Mouse (Mus musculus) kidney, adult 2 months (tissue): Measurements from ENCODE around the gene Adcyap1r1.

Source experiments
- CTCF ChIP-seq: fragments of 200-500 bp; conservative IDR thresholded peaks from 2 replicates; pipeline ENCODE4 v1.5.1; 2011; ENCODE audit warnings: low read depth, mild to moderate bottlenecking, control low read depth, low read length, moderate library complexity, mixed read lengths; ENCODE audit not compliant: insufficient read depth, insufficient read length
- POLR2A ChIP-seq: fragments of 200-500 bp; IDR thresholded peaks from one replicate; pipeline ENCODE4 v1.6.1; 2011; ENCODE audit warnings: low read depth, low read length, control low read depth

- TF ChIP-seq CTCF (no peak), POLR2A (no peak)
Measured at GRCm38 (mm10) chr6:55512066-55512703, 60.4 kb downstream of the Adcyap1r1 start.
